Mouse (Mus musculus): Measurements from ENCODE around the gene Kcnma1.

- TF ChIP-seq CTCF (conservative IDR thresholded peaks at IDR 0.05; ENCODE audit: low read length) = no peak
- TF ChIP-seq POU5F1 (IDR thresholded peaks at IDR 0.05; ENCODE audit: borderline replicate concordance, low read length) = no peak
Observed at GRCm38 (mm10) chr14:23485802-23486500, 528.3 kb downstream of the Kcnma1 start.
